ENCODE assay signal across 33 mouse cellular contexts in genomic region chr7:75668396-75668795, GRCm38 (mm10).
DNase-seq lines count a peak whose midpoint lies in the region; ATAC-seq and TF ChIP-seq lines count a peak whose summit lies in the region.
"Had no signal": no experiment of that assay in that cellular context is flagged by ENCODE, and none has a peak within 500 bp of the region (broad histone marks: within the 10 kb centered on the region; RNA-seq: fewer than 3 reads in every experiment).

No protein-coding gene starts in this region.

- TF ChIP-seq EP300 in heart, adult 2 months (IDR thresholded peaks at IDR 0.05; ENCODE audit: insufficient read depth, low read depth, low read length) = no peak

- DNase-seq in adrenal gland, postnatal 10 days = peak; percentile 48
- DNase-seq in adrenal gland, postnatal 36 days = no peak
- no peak for DNase-seq in heart, adult 2 months
- DNase-seq in heart, adult 18-20 months = no peak
- DNase-seq in liver, adult 2 months (ENCODE audit: extremely low read depth, low read depth, low spot score) = peak; percentile 68
- DNase-seq in liver, embryonic 11.5 days (ENCODE audit: low spot score) = no peak
- no peak for DNase-seq in kidney, adult 11 months
- no peak for DNase-seq in natural killer cell, adult 2 months (ENCODE audit: low spot score in 2 of 2)
- DNase-seq: adrenal gland, adult 8-10 months; cerebellum, adult 8-10 months; cerebellum, postnatal 25 days; gastrocnemius, postnatal 14 days; heart, postnatal 10 days; kidney, adult 8-10 months; kidney, postnatal 4 days; layer of hippocampus, postnatal 36 days; left cerebral cortex, postnatal 4 days; right cerebral cortex, postnatal 4 days; thymus, adult 18-20 months; thymus, postnatal 25 days had no signal

- H3K4me2 ChIP-seq in liver, embryonic 11.5 days = no peak overlapping the region
- H3K4me2 ChIP-seq: hindbrain, embryonic 15.5 days; liver, embryonic 15.5 days; lung, embryonic 15.5 days; midbrain, embryonic 11.5 days; neural tube, embryonic 12.5 days had no signal

- peaks cover 16% of the 10 kb centered on the region for H3K4me1 ChIP-seq in heart, adult 2 months (ENCODE audit: control insufficient read depth, insufficient read depth, low read length)
- H3K4me1 ChIP-seq in liver, adult 2 months (ENCODE audit: control insufficient read depth, insufficient read depth, low read length) = peaks cover 14% of the 10 kb centered on the region
- H3K4me1 ChIP-seq in liver, embryonic 11.5 days (replicated peaks; ENCODE audit: control insufficient read depth, insufficient read depth, low read length) = 0 out of 2 replicates have a peak, but pooled peaks cover 4% of the 10 kb centered on the region
- H3K4me1 ChIP-seq: hindbrain, embryonic 15.5 days; lung, embryonic 15.5 days; neural tube, embryonic 12.5 days had no signal

- WGBS in heart, adult 2 months = 19% methylated on average over 1 of the region's 1 CpGs
- 0% methylated on average over 1 of the region's 1 CpGs for WGBS in liver, adult 2 months
- 57% methylated on average over 1 of the region's 1 CpGs for WGBS in liver, embryonic 11.5 days

- peak overlapping the region; percentile 57 for H3K27ac ChIP-seq in heart, adult 2 months
- no peak overlapping the region for H3K27ac ChIP-seq in liver, adult 2 months (replicated peaks; ENCODE audit: insufficient read depth, low read depth, low read length)
- no peak overlapping the region for H3K27ac ChIP-seq in liver, embryonic 11.5 days (ENCODE audit: low read depth, low read length)
- H3K27ac ChIP-seq: hindbrain, embryonic 10.5 days; hindbrain, embryonic 15.5 days; neural tube, embryonic 12.5 days; stomach, postnatal 0 days had no signal

- H3K9me3 ChIP-seq in liver, embryonic 11.5 days (ENCODE audit: control insufficient read depth, low read length) = no peaks in the 10 kb centered on the region
- H3K9me3 ChIP-seq: hindbrain, embryonic 10.5 days; hindbrain, embryonic 15.5 days; liver, embryonic 15.5 days; lung, embryonic 15.5 days; neural tube, embryonic 12.5 days had no signal

- no peak for ATAC-seq in liver, embryonic 11.5 days (replicated peaks; ENCODE audit: low FRiP score)
- ATAC-seq: activated CD4-positive, CD25-positive, alpha-beta regulatory T cell, adult 4 months; forebrain, embryonic 16.5 days; inflammation-experienced regulatory T-cells, adult 6 months; midbrain, embryonic 16.5 days had no signal

- intact Hi-C loops in heart, adult 2 months (cut with DNase I) = no loop called here

- peaks cover 42% of the 10 kb centered on the region for H3K36me3 ChIP-seq in heart, adult 2 months (ENCODE audit: control insufficient read depth, insufficient read depth, low read length)
- peaks cover 25% of the 10 kb centered on the region for H3K36me3 ChIP-seq in liver, adult 2 months (ENCODE audit: control insufficient read depth, insufficient read depth, low read length)
- H3K36me3 ChIP-seq in liver, embryonic 11.5 days (ENCODE audit: control insufficient read depth, insufficient read depth, low read length) = no peaks in the 10 kb centered on the region
- H3K36me3 ChIP-seq: hindbrain, embryonic 15.5 days; neural tube, embryonic 12.5 days had no signal

- H3K79me2 ChIP-seq in heart, adult 2 months (replicated peaks; ENCODE audit: control insufficient read depth, insufficient read depth, low read length) = peaks cover 2% of the 10 kb centered on the region; the same call in 1 of the 2 replicates
- H3K79me2 ChIP-seq in liver, adult 2 months (ENCODE audit: control insufficient read depth, insufficient read depth, low read length) = peaks cover 14% of the 10 kb centered on the region

- H3K27me3 ChIP-seq in heart, adult 2 months (ENCODE audit: control insufficient read depth, insufficient read depth, low read length) = no peaks in the 10 kb centered on the region
- no peaks in the 10 kb centered on the region for H3K27me3 ChIP-seq in liver, adult 2 months (ENCODE audit: control insufficient read depth, insufficient read depth, low read length)
- no peaks in the 10 kb centered on the region for H3K27me3 ChIP-seq in liver, embryonic 11.5 days (replicated peaks; ENCODE audit: control insufficient read depth, insufficient read depth, low read length)
- H3K27me3 ChIP-seq: CH12.LX; hindbrain, embryonic 15.5 days; liver, embryonic 15.5 days; lung, embryonic 15.5 days; neural tube, embryonic 12.5 days had no signal

- H3K9ac ChIP-seq in heart, adult 2 months (ENCODE audit: low read depth, low read length) = no peak overlapping the region
- no peak overlapping the region for H3K9ac ChIP-seq in liver, adult 2 months (ENCODE audit: low read depth, low read length)
- H3K9ac ChIP-seq in liver, embryonic 11.5 days (ENCODE audit: low read depth, low read length) = no peak overlapping the region
- H3K9ac ChIP-seq: hindbrain, embryonic 15.5 days; liver, embryonic 15.5 days; lung, embryonic 15.5 days; neural tube, embryonic 12.5 days had no signal

- no peak overlapping the region for H3K4me3 ChIP-seq in heart, adult 2 months
- no peak overlapping the region for H3K4me3 ChIP-seq in liver, adult 2 months (ENCODE audit: insufficient read depth, low read depth, low read length)
- no peak overlapping the region for H3K4me3 ChIP-seq in liver, embryonic 11.5 days (ENCODE audit: low read depth, low read length)
- H3K4me3 ChIP-seq: erythroblast, embryonic 14.5 days; hindbrain, embryonic 10.5 days; hindbrain, embryonic 15.5 days; liver, embryonic 15.5 days; lung, embryonic 15.5 days; neural tube, embryonic 12.5 days had no signal

- TF ChIP-seq CTCF in heart, adult 2 months (IDR thresholded peaks at IDR 0.05) = no peak
- TF ChIP-seq CTCF in liver, adult 2 months (IDR thresholded peaks at IDR 0.05; ENCODE audit: low read depth, low read length) = no peak

- TF ChIP-seq POLR2A in heart, adult 2 months (IDR thresholded peaks at IDR 0.05; ENCODE audit: insufficient read depth, low read depth, low read length) = no peak
- TF ChIP-seq POLR2A in liver, adult 2 months (IDR thresholded peaks at IDR 0.05; ENCODE audit: extremely low read depth, insufficient read depth, low read length) = no peak

Comparison
In these comparisons a context has a peak if more than half of its experiments do, and no peak if none do; other contexts are left out.
1. DNase-seq: peak in adrenal gland, postnatal 10 days (single experiment) and liver, adult 2 months (single experiment); none in adrenal gland, postnatal 36 days (0 of 2), heart, adult 2 months (0 of 2), heart, adult 18-20 months (0 of 2), liver, embryonic 11.5 days (single experiment), kidney, adult 11 months (single experiment) and natural killer cell, adult 2 months (0 of 2).